Mouse (Mus musculus) B cell, adult (primary cell): ENCODE data around the gene Samt3. TPM values are rescaled to one million over a fixed set of nuclear protein-coding genes. Genes with fewer than 3 reads are reported as not detected.

Experiments used
- total RNA-seq: library from RNA; stranded (reverse); gene quantifications from 4 replicates; pipeline ENCODE4 v1.2.4, GENCODE M21; 2023; ENCODE audit not compliant: inconsistent age

Samt3 gene
- not detected in 4 replicates for total RNA-seq

GRCm38 (mm10) chrX:86043899-86044298 lies at the start of gene Samt3:
Gene Samt3, plus strand, starts transcription at chrX:86044199.

Other genes with a start within 250 kb of the Samt3 start
- 14.8 to 16.5 TPM (median 15.9 TPM) in 4 replicates for gene 5430427O19Rik, start 173.8 kb upstream of the Samt3 start, total RNA-seq
- gene Nr0b1, start 147.6 kb downstream of the Samt3 start, total RNA-seq: not detected in 4 replicates